Mouse (Mus musculus) MEL (cell line): ENCODE data around the gene Dapk3. TPM values are rescaled to one million over a fixed set of nuclear protein-coding genes. Genes with fewer than 3 reads are reported as not detected.

Experiments used
- DNase-seq: peaks from one replicate; pipeline ENCODE4 v3.0.0; 2011; ENCODE audit warnings: low read depth, low spot score
- H3K27ac ChIP-seq: 2 replicates; pipeline ENCODE4 v1.5.1; 2012; ENCODE audit warnings: low read depth, mild to moderate bottlenecking, control low read depth, low read length, moderate library complexity; ENCODE audit not compliant: control insufficient read depth
- H3K27me3 ChIP-seq, 2 experiments: fragments of 150-350 bp in 1 of 2; sonication (generic) in 1 of 2; 2 replicates each; pipeline ENCODE4 v1.6.1; 2012; ENCODE audit warnings: low read length in 2 of 2, mild to moderate bottlenecking in 2 of 2, improper control_type of control experiment in 1 of 2, moderate library complexity in 1 of 2; ENCODE audit not compliant: insufficient read depth in 2 of 2, control insufficient read depth in 1 of 2
- H3K36me3 ChIP-seq, 2 experiments: 2 replicates each; pipeline ENCODE4 v1.6.1; 2012 to 2014; ENCODE audit warnings: low read length in 2 of 2, improper control_type of control experiment in 1 of 2, inconsistent platforms in 1 of 2, mild to moderate bottlenecking in 1 of 2; ENCODE audit not compliant: insufficient read depth in 2 of 2, control insufficient read depth in 1 of 2
- H3K4me1 ChIP-seq, 2 experiments: fragments of 150-350 bp in 1 of 2; sonication (generic) in 1 of 2; 2 replicates each; pipeline ENCODE4 v1.6.1; 2012; ENCODE audit warnings: low read length in 2 of 2, improper control_type of control experiment in 1 of 2, mild to moderate bottlenecking in 1 of 2; ENCODE audit not compliant: insufficient read depth in 2 of 2, control insufficient read depth in 1 of 2
- H3K4me3 ChIP-seq, 2 experiments: fragments of 150-350 bp in 1 of 2; sonication (generic) in 1 of 2; 2 replicates each; pipeline ENCODE4 v1.5.1; 2012; ENCODE audit warnings: low read depth in 2 of 2, low read length in 2 of 2, mild to moderate bottlenecking in 2 of 2, moderate library complexity in 2 of 2, control low read depth in 1 of 2, improper control_type of control experiment in 1 of 2; ENCODE audit not compliant: control insufficient read depth in 1 of 2, insufficient read depth in 1 of 2
- H3K79me2 ChIP-seq: 2 replicates; pipeline ENCODE4 v1.6.1; 2012; ENCODE audit warnings: mild to moderate bottlenecking, low read length, moderate library complexity; ENCODE audit not compliant: control insufficient read depth, poor library complexity, insufficient read depth
- H3K9ac ChIP-seq: 2 replicates; pipeline ENCODE4 v1.6.1; 2012; ENCODE audit warnings: low read depth, mild to moderate bottlenecking, control low read depth, low read length, moderate library complexity; ENCODE audit not compliant: control insufficient read depth, poor library complexity, severe bottlenecking
- H3K9me3 ChIP-seq: fragments of 150-350 bp; sonication (generic); replicated peaks from 2 replicates; pipeline ENCODE4 v1.6.1; 2012; ENCODE audit warnings: mild to moderate bottlenecking, low read length, improper control_type of control experiment, moderate library complexity; ENCODE audit not compliant: insufficient read depth
- BHLHE40 ChIP-seq: IDR thresholded peaks from 2 replicates; pipeline ENCODE4 v1.6.1; 2012; ENCODE audit warnings: low read depth, mild to moderate bottlenecking, inconsistent platforms, low read length, improper control_type of control experiment, borderline replicate concordance
- CHD1 ChIP-seq: IDR thresholded peaks from 2 replicates; pipeline ENCODE4 v1.6.1; 2012; ENCODE audit warnings: low read depth, mild to moderate bottlenecking, inconsistent platforms, low read length, improper control_type of control experiment
- CTCF ChIP-seq, 3 experiments: IDR thresholded peaks in 2 of 3; conservative IDR thresholded peaks in 1 of 3; 2 replicates each; pipeline ENCODE4 v1.5.1; 2011 to 2012; ENCODE audit warnings: low read length in 3 of 3, low read depth in 2 of 3, mild to moderate bottlenecking in 2 of 3, improper control_type of control experiment in 1 of 3, inconsistent platforms in 1 of 3, mixed read lengths in 1 of 3, moderate library complexity in 1 of 3; ENCODE audit not compliant: control insufficient read depth in 1 of 3, insufficient read depth in 1 of 3, poor library complexity in 1 of 3, severe bottlenecking in 1 of 3
- E2F4 ChIP-seq: IDR thresholded peaks from 2 replicates; pipeline ENCODE4 v1.6.1; 2011; ENCODE audit warnings: low read depth, low read length, improper control_type of control experiment, borderline replicate concordance
- EP300 ChIP-seq, 2 experiments: IDR thresholded peaks; 2 replicates each; pipeline ENCODE4 v1.6.1; 2011; ENCODE audit warnings: improper control_type of control experiment in 2 of 2, low read length in 2 of 2, low read depth in 1 of 2, mild to moderate bottlenecking in 1 of 2
- ETS1 ChIP-seq: IDR thresholded peaks from 2 replicates; pipeline ENCODE4 v1.6.1; 2012; ENCODE audit warnings: low read depth, mild to moderate bottlenecking, inconsistent platforms, low read length, improper control_type of control experiment, moderate library complexity
- GABPA ChIP-seq: IDR thresholded peaks from 2 replicates; pipeline ENCODE4 v1.6.1; 2012; ENCODE audit warnings: low read depth, mild to moderate bottlenecking, inconsistent platforms, low read length, improper control_type of control experiment, moderate library complexity
- GATA1 ChIP-seq: IDR thresholded peaks from 2 replicates; pipeline ENCODE4 v1.6.1; 2011; ENCODE audit warnings: low read depth, low read length, improper control_type of control experiment
- HCFC1 ChIP-seq: IDR thresholded peaks from 2 replicates; pipeline ENCODE4 v1.6.1; 2012; ENCODE audit warnings: low read depth, mild to moderate bottlenecking, inconsistent platforms, low read length, improper control_type of control experiment, moderate library complexity
- JUND ChIP-seq: IDR thresholded peaks from 2 replicates; pipeline ENCODE4 v1.6.1; 2011; ENCODE audit warnings: low read depth, mild to moderate bottlenecking, improper control_type of control experiment, low read length
- KAT2A ChIP-seq: conservative IDR thresholded peaks from 2 replicates; pipeline ENCODE4 v1.6.1; 2012; ENCODE audit warnings: low read depth, low read length, improper control_type of control experiment, inconsistent platforms
- MAX ChIP-seq: IDR thresholded peaks from 2 replicates; pipeline ENCODE4 v1.6.1; 2011; ENCODE audit warnings: low read length, improper control_type of control experiment
- MAZ ChIP-seq: IDR thresholded peaks from 2 replicates; pipeline ENCODE4 v1.6.1; 2012; ENCODE audit warnings: low read depth, mild to moderate bottlenecking, inconsistent platforms, low read length, improper control_type of control experiment
- MEF2A ChIP-seq: IDR thresholded peaks from 2 replicates; pipeline ENCODE4 v1.6.1; 2014; ENCODE audit warnings: low read depth, mild to moderate bottlenecking, inconsistent platforms, low read length, improper control_type of control experiment; ENCODE audit not compliant: poor library complexity, insufficient replicate concordance, severe bottlenecking; ENCODE audit errors: extremely low read depth
- MXI1 ChIP-seq: IDR thresholded peaks from 2 replicates; pipeline ENCODE4 v1.6.1; 2011; ENCODE audit warnings: mild to moderate bottlenecking, low read depth, low read length, improper control_type of control experiment
- MYB ChIP-seq: IDR thresholded peaks from 2 replicates; pipeline ENCODE4 v1.6.1; 2011; ENCODE audit warnings: mild to moderate bottlenecking, low read depth, low read length, improper control_type of control experiment
- MYC ChIP-seq: IDR thresholded peaks from 2 replicates; pipeline ENCODE4 v1.6.1; 2011; ENCODE audit warnings: low read depth, mild to moderate bottlenecking, low read length, improper control_type of control experiment, moderate library complexity
- NELFE ChIP-seq: IDR thresholded peaks from 2 replicates; pipeline ENCODE4 v1.6.1; 2011; ENCODE audit warnings: low read depth, low read length, improper control_type of control experiment
- NRF1 ChIP-seq: IDR thresholded peaks from 2 replicates; pipeline ENCODE4 v1.6.1; 2014; ENCODE audit warnings: low read depth, mild to moderate bottlenecking, inconsistent platforms, low read length, improper control_type of control experiment, moderate library complexity; ENCODE audit not compliant: poor library complexity, insufficient read depth, severe bottlenecking
- POLR2A ChIP-seq, 2 experiments: IDR thresholded peaks; 2 replicates each; pipeline ENCODE4 v1.6.1; 2011 to 2012; ENCODE audit warnings: low read length in 2 of 2, mild to moderate bottlenecking in 2 of 2, control low read depth in 1 of 2, improper control_type of control experiment in 1 of 2, low read depth in 1 of 2, moderate library complexity in 1 of 2; ENCODE audit not compliant: control insufficient read depth in 1 of 2, insufficient read depth in 1 of 2, poor library complexity in 1 of 2
- POLR2AphosphoS2 ChIP-seq: IDR thresholded peaks from 2 replicates; pipeline ENCODE4 v1.6.1; 2011; ENCODE audit warnings: low read length, improper control_type of control experiment
- POLR2AphosphoS5 ChIP-seq: IDR thresholded peaks from 2 replicates; pipeline ENCODE4 v1.6.1; 2012; ENCODE audit warnings: low read depth, borderline replicate concordance, mild to moderate bottlenecking, inconsistent platforms, low read length, moderate library complexity, mixed read lengths
- RCOR1 ChIP-seq: IDR thresholded peaks from 2 replicates; pipeline ENCODE4 v1.6.1; 2012; ENCODE audit warnings: low read depth, mild to moderate bottlenecking, inconsistent platforms, low read length, improper control_type of control experiment
- SIN3A ChIP-seq: IDR thresholded peaks from 2 replicates; pipeline ENCODE4 v1.6.1; 2012; ENCODE audit warnings: low read length, improper control_type of control experiment, inconsistent platforms
- SMC3 ChIP-seq: IDR thresholded peaks from 2 replicates; pipeline ENCODE4 v1.6.1; 2011; ENCODE audit warnings: low read depth, low read length, improper control_type of control experiment
- TAL1 ChIP-seq: IDR thresholded peaks from 2 replicates; pipeline ENCODE4 v1.6.1; 2012; ENCODE audit warnings: mild to moderate bottlenecking, inconsistent platforms, low read length, moderate library complexity, mixed read lengths
- TBP ChIP-seq: IDR thresholded peaks from 2 replicates; pipeline ENCODE4 v1.8.0; 2011; ENCODE audit warnings: low read depth, low read length, improper control_type of control experiment
- TCF12 ChIP-seq: IDR thresholded peaks from 2 replicates; pipeline ENCODE4 v1.6.1; 2014; ENCODE audit warnings: low read depth, mild to moderate bottlenecking, inconsistent platforms, low read length, improper control_type of control experiment, moderate library complexity
- UBTF ChIP-seq: IDR thresholded peaks from 2 replicates; pipeline ENCODE4 v1.6.1; 2012; ENCODE audit warnings: low read depth, mild to moderate bottlenecking, inconsistent platforms, low read length, improper control_type of control experiment, moderate library complexity, borderline replicate concordance; ENCODE audit not compliant: insufficient read depth
- USF1 ChIP-seq: IDR thresholded peaks from 2 replicates; pipeline ENCODE4 v1.6.1; 2014; ENCODE audit warnings: low read depth, mild to moderate bottlenecking, inconsistent platforms, low read length, improper control_type of control experiment, moderate library complexity
- ZKSCAN1 ChIP-seq: IDR thresholded peaks from 2 replicates; pipeline ENCODE4 v1.6.1; 2012; ENCODE audit warnings: low read depth, mild to moderate bottlenecking, inconsistent platforms, low read length, improper control_type of control experiment, moderate library complexity
- ZMIZ1 ChIP-seq: IDR thresholded peaks from 2 replicates; pipeline ENCODE4 v1.6.1; 2012; ENCODE audit warnings: low read depth, mild to moderate bottlenecking, inconsistent platforms, low read length, improper control_type of control experiment, moderate library complexity
- ZNF384 ChIP-seq: IDR thresholded peaks from 2 replicates; pipeline ENCODE4 v1.6.1; 2012; ENCODE audit warnings: low read depth, mild to moderate bottlenecking, inconsistent platforms, low read length, improper control_type of control experiment
- polyA plus RNA-seq, 2 experiments: library from polyadenylated mRNA; stranded (reverse) in 1 of 2; unstranded in 1 of 2; fragments of >175 nt in 1 of 2; fragments of >200 nt in 1 of 2; gene quantifications; 2 replicates each; pipeline versions ENCODE4 v1.2.1 to v1.2.4; 2012; ENCODE audit warnings: low replicate concordance in 2 of 2, low read depth in 1 of 2; ENCODE audit not compliant: insufficient read length in 2 of 2, insufficient read depth in 1 of 2, missing spikeins in 1 of 2
- total RNA-seq: library from RNA; depleted of rRNA; stranded (reverse); fragments of 300-350 nt; gene quantifications from 2 replicates; pipeline ENCODE4 v1.2.3, GENCODE M21; 2012

Gene Dapk3
- total and polyA plus RNA-seq, 3 experiments, result 42.3 to 79.1 TPM; not detected in 1

- H3K9me3 ChIP-seq, result no peaks in the 10 kb centered on the region
- DNase-seq, result peak; percentile 73
- peak overlapping the region; percentile 57 for H3K27ac ChIP-seq
- peak overlapping the region; percentile 96 for H3K9ac ChIP-seq
- peaks cover 0 to 16% of the 10 kb centered on the region in 2 experiments; a peak in 3 of 4 replicates for H3K36me3 ChIP-seq
- H3K27me3 ChIP-seq, result no peaks in the 10 kb centered on the region
- H3K4me3 ChIP-seq, result peak overlapping the region; percentile 85 to 88
- no peak for TF ChIP-seq ZMIZ1
- TF ChIP-seq KAT2A, result no peak
- TF ChIP-seq SIN3A, result peak; percentile 18; the same call in 1 of the 2 replicates
- TF ChIP-seq MYC, result peak; percentile 67; the same call in 1 of the 2 replicates
- peak; percentile 84 for TF ChIP-seq MXI1
- TF ChIP-seq MAZ, result 0 out of 2 replicates have a peak, but pooled peaks have one; percentile 21
- TF ChIP-seq POLR2AphosphoS2, result no peak
- no peak for TF ChIP-seq ZNF384
- TF ChIP-seq NRF1, result no peak
- TF ChIP-seq POLR2AphosphoS5, result no peak
- no peak for TF ChIP-seq HCFC1
- peak; percentile 29; the same call in 1 of the 2 replicates for TF ChIP-seq ETS1
- TF ChIP-seq E2F4, result no peak
- no peak for TF ChIP-seq MEF2A
- no peak for TF ChIP-seq SMC3
- no peak for TF ChIP-seq UBTF
- no peak for TF ChIP-seq JUND
- no peak for TF ChIP-seq TBP
- TF ChIP-seq MYB, result no peak
- TF ChIP-seq TAL1, result no peak
- TF ChIP-seq MAX, result peak; percentile 77
- TF ChIP-seq POLR2A (IDR thresholded peaks at IDR 0.05; ENCODE audit: control insufficient read depth in 1 of 2, insufficient read depth in 1 of 2, low read depth in 1 of 2, low read length in 2 of 2, poor library complexity in 1 of 2), result peak in 1 of 2 experiments; percentile 6; a peak in 1 of 4 replicates
- TF ChIP-seq NELFE, result no peak; the same call in 1 of the 2 replicates
- TF ChIP-seq BHLHE40, result no peak
- TF ChIP-seq CHD1, result no peak
- no peak for TF ChIP-seq USF1
- TF ChIP-seq GABPA, result no peak
- TF ChIP-seq TCF12, result no peak
- no peak for TF ChIP-seq ZKSCAN1
- 0 out of 4 replicates have a peak, but pooled peaks of 1 of the 2 experiments have one; percentile 6 for TF ChIP-seq EP300 (IDR thresholded peaks at IDR 0.05; ENCODE audit: low read depth in 1 of 2, low read length in 2 of 2)
- no peak for TF ChIP-seq RCOR1
- no peak for TF ChIP-seq GATA1
- no peak for TF ChIP-seq CTCF (IDR thresholded peaks at IDR 0.05 in 2 of 3, conservative IDR thresholded peaks at IDR 0.05 in 1 of 3; ENCODE audit: control insufficient read depth in 1 of 3, insufficient read depth in 1 of 3, low read depth in 2 of 3, low read length in 3 of 3, poor library complexity in 1 of 3, severe bottlenecking in 1 of 3)
- H3K4me1 ChIP-seq, result peaks cover 2 to 14% of the 10 kb centered on the region in 2 experiments; a peak in 3 of 4 replicates
- peaks cover 65% of the 10 kb centered on the region for H3K79me2 ChIP-seq
Measured at GRCm38 (mm10) chr10:81138131-81138782, 44.5 kb upstream of the Dapk3 start.
